Mouse (Mus musculus) 416B (cell line): ENCODE results near the gene Espl1.

Experiments used
- DNase-seq: peaks from one replicate; pipeline ENCODE4 v3.0.0; 2011; ENCODE audit warnings: low read depth

Espl1 gene

DNA sequence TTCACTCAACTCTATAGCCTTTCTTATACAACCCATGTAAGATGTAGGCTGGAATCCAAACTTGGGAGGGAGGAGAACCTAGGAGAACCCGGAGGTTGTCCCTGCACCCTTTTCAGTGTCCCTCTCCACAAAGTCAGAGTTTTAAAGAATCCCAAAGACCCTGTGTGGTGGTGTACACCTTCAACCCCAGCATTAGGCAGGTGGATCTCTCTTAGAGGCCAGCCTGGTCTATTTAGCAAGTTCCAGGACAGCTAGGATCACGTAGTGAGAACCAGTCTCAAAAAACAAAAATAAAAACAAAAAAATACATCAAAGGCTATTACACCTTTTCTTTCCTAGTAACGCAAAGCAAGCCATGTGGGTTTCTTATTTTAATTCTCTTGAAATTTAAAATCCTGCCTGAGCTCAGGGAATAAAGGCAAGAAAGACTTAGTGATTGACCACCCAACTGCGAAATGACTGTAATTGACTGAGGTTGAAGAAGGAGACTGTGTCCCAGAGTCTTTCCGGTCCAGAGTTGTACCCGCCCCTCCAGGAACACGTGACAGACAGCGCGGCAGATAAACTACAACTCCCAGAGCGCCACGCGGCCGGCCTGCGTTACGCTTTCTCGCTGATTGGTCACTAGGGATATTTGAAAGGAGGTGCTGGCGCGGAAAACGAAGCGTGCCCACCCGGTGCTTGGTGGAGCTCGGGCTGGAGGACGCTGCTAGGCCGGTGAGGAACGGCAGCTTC lies at the start of gene Espl1:
Gene Espl1 (plus strand): TSS at position 634 of the 735 bp plus-strand sequence.
- peak; percentile 96 for DNase-seq

DNA sequence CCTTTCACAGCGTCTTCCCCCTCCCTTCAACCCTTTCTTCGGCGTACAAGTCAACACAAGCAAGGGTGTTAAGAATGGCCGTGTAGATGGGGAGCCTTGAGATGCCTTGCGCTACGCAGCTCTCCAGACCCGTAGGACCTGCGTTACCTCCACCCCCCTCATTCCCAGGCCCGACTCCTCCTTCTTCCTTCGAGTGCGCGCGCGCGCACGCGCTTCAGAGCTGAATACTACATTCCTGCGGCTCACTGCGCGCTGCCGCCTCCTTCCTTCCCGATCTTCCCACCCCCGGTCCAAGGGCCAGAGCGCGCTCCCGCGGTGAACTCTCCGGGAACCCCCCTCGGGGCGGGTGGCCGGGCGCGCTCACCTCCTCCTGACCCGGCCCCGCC lies 49.2 kb upstream of the Espl1 start:
- peak; percentile 96 for DNase-seq

DNA sequence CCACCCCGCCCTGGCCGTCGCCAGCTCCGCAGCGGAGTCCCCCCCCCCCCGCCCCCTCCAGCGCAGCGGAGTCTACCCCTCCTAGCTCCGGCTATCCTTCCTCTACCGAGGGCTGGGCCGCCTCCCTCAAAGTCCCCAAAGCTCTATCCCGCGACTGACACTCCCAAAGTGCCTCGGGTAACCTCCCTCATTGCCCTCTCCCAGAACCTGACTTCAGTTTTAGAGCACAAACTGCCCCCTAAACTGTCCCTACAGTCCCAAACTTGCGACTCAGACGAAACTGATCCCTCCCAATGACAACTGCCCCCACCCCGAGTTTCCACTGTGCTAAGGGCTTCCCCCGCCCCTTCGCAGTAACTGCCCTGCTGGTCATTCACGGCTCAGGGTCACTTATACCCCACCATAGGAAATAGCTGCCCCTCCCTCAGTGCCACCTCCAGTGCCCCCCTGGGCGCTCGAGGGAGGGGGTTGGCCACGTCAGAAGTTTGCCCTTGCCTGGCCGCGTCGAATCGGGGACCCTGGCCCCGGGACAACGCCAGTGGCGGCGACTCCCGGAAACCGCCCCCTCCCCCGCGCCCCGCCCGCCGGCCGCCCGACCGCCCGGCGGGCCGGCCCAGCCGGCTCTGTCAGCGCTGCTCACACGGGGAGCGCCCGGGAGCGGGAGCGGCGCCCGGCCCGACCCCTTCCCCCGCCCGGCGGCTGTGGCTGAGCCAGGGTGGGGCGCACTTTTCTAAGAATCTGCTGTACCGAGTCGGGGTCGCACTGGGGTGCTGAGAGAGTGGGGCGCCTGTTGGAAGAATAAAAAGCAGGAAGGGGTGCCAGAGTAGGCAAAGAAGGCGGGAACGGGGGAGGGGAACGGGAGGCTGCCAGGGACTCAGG lies 48.6 kb upstream of the Espl1 start:
- peak; percentile 89 for DNase-seq

DNA sequence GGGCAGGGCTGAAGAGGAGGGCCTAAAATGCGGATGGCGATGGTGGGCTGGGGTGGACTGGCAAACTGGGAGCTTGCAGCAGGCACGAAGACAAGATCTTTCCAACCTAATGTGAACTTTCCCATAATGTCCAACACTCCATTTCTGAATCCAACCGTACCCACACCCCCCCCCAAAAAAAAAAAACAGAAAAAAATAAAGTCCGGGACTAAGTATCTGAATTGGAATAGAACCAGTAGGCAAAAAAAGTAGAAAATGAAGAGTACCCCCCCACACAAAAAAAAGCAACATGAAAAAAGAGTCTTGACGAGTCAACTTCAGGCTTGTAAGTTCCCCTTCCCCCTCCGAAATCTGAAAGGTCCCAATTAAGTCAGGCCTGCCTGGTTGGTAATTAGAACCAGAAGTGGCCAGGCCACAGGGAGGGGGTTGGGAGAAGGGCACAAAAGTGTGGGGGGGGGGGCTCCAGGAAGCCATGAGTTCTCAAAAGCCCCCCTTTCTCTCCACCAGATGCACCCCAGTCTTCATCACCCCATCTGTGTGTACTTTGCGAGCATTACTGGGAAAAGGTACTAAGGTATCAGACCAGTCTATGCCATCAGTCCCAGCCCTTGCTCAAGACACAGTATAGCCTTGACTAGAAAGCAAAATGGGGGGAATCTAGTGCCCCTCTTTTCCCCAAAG lies 47.8 kb upstream of the Espl1 start:
- DNase-seq: peak; percentile 29

DNA sequence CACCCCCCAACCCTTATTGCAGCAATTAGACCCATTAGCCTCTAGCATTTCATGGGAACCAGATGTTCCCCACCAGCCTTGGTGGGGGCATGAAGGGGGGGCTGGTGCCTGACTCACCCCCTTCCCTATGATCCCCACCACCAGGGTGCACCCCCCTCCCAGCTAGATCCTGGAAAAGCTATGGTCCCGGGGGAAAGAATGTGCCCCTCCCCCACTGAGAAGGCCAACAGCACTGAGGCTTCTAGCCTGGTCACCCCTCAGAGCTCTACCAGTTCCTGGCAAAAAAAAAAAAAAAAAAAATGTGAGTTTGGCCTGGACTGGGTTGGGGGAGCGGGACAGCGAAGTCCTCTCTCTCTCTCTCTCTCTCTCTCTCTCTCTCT lies 47.3 kb upstream of the Espl1 start:
- no peak for DNase-seq

DNA sequence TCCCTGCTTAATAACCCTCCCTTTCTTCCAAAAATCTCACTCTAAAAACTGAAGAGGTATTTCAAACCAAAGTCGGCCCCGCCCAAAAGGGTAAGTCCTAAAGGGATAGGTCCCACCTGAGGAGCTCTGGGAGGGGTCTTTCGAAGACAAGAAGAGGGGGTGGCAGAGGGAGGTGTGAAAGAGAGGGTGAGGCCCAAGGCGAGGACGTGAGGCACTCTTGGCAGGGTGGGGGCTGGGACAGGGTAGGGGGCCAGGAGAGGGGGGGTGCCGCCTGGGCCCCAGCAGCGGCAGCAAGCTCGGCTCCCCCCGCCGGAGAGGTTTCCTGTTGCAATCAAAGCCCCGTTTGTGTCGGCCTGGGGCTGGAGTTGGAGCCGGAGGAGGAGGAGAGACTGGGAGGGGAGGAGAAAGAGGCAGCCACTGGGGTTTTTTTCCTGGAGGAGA lies 46.8 kb upstream of the Espl1 start:
- no peak for DNase-seq

DNA sequence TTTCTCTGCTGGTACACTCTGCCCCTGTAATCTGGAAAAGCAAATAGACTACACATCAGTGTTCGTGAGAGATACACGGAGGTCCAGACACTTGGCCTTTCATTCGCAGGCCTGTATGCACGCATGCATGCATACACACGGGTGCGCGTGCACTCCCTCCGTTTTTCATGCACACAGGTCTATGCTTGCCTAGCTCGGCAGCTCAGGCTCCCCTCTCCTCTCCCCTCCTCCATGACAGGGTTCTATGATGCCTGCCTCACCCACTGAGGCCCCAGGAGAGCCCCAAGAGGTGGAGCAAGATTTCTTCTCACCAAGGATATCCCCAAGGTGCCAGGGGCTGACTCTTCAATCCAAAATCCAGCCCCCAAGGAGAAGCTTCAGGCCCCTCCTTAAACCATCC lies 46.1 kb upstream of the Espl1 start:
- DNase-seq: no peak

DNA sequence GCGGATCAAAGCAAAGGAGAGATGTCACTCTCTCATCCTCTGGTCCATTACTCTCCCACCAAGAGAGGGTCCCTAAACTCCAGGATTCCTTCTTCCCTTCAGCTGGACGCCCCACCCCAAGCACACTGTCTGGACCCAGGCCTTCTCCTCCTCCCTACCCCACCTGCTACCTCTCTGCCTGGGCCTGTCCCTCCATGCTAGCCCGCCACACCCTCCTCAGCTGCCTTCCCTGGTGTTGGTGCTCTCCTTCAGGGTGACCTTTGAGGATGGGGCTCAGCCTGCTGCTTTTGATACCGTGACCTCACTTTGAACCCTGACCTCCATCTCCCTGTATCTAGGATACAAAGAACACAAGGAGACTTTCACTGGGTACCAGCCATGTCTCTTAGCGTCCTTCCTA lies 45.5 kb upstream of the Espl1 start:
- no peak for DNase-seq

DNA sequence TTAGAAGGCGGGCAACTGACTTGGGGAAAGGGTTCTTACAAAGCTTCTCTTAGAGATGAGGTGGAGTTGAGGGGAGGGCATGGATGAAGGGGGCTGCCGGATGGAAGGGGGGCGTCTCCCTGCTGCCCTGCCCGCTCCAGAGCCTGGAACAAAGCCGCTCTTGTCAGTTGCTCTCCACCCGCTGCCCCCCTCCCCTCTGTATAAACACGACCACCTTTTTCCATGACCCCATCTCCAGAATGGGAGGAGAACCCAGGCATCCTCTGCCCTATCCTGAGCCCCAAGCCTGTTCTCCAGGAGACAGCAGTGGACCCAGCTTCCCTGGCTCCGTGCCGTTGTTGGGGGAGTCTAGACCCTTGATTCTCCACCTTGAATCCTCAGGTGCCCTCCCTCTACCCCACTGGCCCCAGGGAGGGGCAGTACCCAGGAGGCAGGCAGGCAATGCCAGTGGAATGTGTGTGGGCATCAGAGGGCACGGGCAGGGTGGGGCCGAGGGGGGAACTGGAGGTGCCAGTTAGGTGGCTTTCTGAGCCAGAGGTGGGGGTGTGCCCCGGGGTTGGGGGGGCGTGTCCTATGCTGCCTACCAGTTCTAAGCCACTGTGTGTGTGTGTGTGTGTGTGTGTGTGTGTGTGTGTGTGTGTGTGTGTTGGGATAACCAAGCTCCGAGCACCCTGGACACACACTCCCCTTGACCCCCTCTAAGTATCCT lies 40.4 kb upstream of the Espl1 start:
- no peak for DNase-seq

DNA sequence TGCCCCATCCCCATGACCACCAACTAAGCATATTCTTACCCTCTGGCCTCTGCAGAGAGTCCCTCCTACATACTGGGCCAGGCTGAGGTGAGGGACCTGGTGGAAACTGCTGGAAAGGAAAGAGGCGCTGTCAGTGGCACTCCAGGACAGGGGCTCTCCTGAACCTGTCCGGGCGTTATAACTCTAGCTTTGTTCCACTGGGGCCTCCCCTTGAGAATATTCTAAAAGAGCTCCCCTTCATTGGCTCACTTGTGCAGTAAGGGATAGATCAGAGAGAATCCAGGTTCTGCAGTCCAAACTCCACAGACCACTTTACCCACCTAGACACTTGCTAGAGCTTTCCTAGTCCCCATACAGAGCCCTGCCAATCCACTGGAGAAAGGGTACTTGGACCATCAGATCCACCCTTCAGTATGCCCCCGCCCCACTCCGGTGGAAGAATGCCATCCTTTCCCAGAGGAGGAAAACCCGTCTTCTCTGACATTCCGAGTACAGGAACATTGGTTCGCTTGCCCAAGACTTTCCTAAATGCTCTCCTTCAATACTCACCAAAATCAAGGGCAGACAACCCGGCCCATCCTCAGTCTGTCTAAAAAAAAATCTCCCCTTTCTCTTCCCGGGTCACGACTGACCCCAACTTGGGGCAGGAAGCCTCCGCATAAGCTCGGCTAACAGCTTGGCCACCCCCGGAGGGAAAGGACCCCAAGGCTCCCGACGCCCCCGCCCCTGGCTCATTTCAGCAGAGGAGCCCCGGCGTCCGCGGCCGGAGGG lies 39.5 kb upstream of the Espl1 start:
- DNase-seq: no peak

DNA sequence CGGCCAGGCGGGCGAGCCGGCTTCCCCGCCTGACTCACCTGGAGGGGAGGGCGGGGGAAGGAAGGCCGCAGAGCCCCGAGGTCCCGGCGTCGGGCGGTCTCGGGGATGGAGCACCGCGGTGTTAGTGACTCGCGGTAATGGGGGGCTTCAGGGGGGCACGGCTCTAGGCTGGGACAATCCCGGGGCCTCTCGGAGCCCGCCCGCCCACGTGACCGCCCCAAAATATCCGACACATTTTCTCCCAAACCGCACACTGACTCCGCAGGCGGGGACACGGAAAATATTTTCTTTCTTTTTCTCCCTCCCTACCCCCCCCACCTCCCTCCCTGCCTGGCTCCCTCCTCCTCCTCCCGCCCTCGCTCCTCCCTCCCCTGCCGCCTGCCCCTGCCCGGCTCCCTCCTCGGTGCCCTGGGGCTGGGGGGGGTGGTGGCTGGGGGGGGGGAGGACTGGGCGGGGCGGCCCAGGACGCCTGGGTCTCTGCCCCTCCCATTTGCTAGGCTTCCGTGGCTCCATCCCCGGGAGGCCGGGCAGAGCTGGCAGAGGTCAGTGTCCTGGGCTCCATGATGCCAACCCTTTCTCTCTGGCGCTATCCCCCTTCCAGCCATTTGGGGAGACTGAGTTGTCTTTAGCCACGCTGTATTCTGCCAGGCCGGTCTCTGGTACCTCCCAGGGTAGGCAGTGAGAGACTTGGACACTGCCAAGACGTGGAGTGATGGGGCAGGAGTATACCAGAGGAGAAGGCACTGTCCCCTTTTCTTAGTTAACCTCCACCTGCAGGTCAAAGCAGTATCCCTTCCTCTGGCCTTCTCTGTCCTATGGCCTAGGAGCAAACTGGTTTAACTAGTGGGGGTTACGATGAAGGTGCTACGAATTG lies 38.6 kb upstream of the Espl1 start, which contains the start of gene Rarg:
Gene Rarg (minus strand): TSS at position 316 of the 874 bp plus-strand sequence.
- peak; percentile 67 for DNase-seq

DNA sequence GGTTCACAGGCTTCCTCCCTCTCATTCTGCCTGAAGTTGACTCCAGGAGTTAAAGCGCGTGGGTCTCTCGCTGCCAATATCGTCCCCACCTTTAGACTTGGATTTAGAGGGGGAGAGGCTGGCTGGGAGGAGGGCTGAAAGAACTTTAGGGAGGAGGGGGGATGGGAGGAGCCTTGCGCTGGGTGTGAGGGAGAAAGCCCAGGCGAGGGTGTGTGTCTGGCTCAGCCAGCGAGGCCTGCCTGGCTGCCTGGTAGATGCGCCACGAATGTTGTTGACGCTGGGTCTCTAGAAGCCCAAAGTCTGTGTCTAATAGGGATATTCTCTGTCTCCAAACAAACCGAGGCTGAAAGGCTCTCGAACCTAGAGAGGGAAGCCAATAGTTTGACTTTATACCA lies 38.0 kb upstream of the Espl1 start:
- peak; percentile 14 for DNase-seq

DNA sequence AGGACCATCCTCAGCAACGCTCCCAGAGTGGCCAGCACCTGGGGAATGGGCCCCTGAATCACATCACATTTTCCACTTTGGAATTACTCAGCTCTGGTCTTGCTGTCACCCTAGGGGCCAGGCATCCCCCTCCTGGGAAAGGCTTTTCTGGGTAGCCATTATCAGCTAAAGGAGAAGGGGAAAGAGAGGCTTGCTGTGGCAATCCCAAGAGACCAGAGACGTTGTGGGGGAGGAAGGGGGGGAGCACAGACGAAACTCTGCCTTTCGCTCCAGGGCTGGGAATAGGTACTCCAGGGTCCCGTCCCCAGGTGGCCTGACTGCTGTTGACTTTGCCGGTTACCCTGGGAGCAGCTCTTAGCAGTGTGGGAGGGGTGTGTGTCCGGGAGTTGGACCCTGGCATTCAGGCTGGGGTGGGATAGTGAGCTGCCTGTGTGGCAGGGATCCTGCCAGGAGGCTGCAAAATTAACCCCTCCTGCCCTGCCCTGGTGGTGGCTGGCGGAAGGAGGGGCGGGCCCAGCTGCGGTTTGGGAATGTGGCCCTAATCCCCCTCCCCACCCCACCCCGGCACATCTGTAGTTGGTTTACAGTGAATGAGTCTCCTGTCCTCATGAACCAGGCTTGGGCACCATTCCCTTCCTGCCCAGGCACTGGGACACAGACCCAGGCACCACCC lies 37.3 kb upstream of the Espl1 start:
- no peak for DNase-seq

DNA sequence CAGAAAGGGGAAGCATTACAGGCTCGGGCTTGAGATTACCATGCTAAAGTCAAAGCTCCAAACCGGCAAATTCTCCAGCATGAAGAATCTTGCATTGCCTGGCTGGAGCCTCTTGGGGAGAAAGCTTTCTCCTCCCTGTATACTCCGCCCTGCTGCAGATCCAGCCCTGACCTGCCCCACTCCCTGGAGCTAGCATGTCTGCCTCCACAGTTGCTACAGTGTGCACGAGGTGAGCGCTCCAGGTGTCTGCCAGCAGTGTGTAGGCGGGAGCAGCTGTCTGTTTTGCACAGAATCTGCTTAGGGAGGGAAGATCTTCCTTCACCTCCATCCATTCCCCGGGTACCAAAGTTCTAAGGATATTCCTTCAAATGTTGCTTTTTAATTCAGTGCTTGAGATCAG lies 33.5 kb upstream of the Espl1 start:
- DNase-seq: no peak

DNA sequence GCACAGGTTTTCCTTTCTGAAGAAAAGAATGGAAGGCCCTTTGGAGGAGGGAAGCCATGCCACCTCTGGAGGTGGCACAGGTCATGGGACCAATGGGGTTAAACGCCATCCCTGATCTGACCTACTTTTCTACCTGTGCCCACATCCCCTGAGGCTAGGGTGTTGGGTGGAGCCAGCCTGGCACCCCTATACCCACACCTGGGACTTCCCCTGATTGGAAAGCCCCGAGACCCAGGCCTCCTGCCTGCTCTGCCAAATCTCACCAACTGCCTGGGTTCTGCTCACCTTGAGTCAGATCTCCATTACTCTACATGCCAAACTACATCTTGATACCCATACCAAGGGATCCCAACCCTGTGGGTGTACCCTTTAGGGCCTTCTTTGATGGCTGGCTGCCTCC lies 33.0 kb upstream of the Espl1 start:
- DNase-seq: no peak

DNA sequence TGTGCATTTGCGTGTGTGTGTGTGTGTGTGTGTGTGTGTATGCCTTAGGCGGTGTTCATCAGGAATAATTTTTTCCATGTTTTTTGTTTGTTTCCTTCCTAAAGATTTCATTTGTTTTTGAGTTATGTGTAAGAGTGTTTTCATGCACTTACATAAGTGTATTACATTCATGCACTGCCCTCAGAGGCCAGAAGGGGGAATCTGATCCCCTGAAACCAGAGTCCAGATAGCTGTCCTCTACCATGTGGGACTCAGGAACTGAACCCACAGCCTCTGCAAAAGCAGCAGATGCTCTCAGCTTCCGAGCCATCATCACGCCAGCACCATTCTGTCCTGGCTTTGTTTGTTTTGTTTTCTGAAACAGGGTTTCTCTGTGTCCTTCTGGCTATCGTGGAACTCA lies 30.5 kb upstream of the Espl1 start:
- peak; percentile 61 for DNase-seq

DNA sequence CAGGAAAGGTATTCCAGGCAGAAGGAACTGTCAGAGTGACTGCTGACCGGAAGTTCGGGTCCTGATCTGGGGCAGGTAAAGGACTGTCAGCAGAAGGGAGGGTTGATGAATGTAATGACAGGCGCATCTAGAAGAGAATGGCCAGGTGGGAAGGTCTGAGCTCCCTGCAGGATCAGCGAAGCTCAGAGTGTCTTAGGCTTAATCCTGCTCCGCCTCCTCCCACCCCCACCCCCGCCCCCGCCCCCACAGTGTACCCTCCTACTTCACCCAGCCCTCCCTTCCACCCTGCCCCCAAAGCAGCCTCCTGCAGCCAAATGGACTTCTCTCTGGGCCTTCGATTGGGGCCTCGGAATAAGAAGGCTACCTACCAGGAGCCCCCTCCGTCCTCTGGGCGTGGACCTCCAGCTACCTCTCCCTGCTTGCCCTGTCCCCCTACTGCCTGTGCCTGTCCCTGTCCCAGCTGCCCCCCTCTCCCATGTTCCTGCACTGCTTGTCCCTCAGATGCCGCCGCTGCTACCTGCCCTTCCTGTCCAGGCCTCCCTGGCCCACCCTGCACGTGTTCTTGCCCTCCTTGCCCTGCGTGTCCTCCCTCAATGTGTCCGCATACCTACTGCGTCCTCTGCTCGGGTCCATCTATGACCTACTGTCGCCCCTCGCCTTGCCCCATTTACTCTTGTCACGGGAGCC lies 25.6 kb upstream of the Espl1 start, which contains the start of gene Gm9918:
Gene Gm9918 (plus strand): TSS at position 290 of the 687 bp plus-strand sequence.
- no peak for DNase-seq

DNA sequence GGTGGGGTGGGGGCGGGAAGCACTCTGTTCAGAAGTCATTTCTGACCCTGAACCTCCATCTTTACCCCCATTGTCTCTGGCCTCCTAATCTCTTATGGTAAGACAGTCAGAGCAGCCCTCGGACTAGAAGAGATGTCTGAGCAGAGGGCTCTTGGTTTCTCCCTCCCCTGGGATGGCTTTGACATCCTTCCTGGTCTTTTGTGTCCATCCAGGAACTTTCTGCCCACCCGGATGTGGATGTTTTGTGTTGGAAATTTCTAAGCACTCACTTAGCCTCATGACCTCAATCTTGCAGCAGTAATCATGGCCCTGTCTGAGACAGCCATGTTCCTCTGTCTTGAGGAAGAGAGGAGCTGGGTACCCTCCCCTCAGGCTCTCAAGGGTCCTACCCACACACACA lies 24.6 kb upstream of the Espl1 start:
- DNase-seq: no peak
